Mouse (Mus musculus): ENCODE measurements around the gene Gm21985. TPM values are rescaled to one million over a fixed set of nuclear protein-coding genes. Genes with fewer than 3 reads are reported as not detected.

Gm21985 gene
- polyA plus RNA-seq, 1 experiment = not detected

- Histone ChIP-seq H3K36me3 (ENCODE audit: control insufficient read depth, insufficient read depth, low read length) (no peaks in the 10 kb centered on the region), H3K4me1 (replicated peaks; ENCODE audit: control insufficient read depth, insufficient read depth, low read length) (peaks cover 4% of the 10 kb centered on the region; the same call in 1 of the 2 replicates), H3K27ac (ENCODE audit: control insufficient read depth, insufficient read depth, low read length) (no peak within 1 kb of the TSS), H3K27me3 (ENCODE audit: control insufficient read depth, insufficient read depth, low read length) (no peaks in the 10 kb centered on the region), H3K4me3 (ENCODE audit: control insufficient read depth, insufficient read depth, low read length) (peak within 1 kb of the TSS; percentile 82)
- peak; percentile 96 for DNase-seq
- TF ChIP-seq CTCF (IDR thresholded peaks at IDR 0.05; ENCODE audit: borderline replicate concordance, control insufficient read depth, extremely low read depth, insufficient read depth, low read length, poor library complexity) (peak; percentile 97), POLR2A (IDR thresholded peaks at IDR 0.05; ENCODE audit: control insufficient read depth, extremely low read depth, insufficient read depth, low read length, poor library complexity) (peak; percentile 60; the same call in 1 of the 2 replicates)
- WGBS = under 1% methylated on average over 71 of the region's 72 CpGs
Measured at GRCm38 (mm10) chr2:112378973-112379898, 113.1 kb downstream of the Gm21985 start, which contains the start of gene Katnbl1. TSS of gene Katnbl1 (plus strand) at chr2:112379211.

DNA sequence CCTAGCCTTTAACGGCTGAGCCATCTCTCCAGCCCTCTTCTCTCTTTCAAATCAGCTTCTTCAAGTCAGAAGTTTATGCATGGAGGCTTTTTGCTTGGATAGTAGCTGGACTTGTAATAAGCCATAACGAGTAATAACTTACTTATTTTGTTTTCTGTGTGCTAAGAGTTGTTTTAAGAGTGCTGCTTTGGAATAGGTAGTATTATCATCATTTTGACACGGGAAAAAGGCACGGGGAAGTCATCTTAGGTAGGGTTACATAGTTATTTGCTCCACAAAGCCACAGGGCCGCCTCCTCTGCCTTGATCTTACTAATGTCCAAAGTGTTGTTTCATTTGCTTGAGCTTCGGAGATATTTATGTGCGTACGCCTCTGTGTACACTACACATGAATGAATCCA is 114.0 kb downstream of the Gm21985 start:
- Histone ChIP-seq H3K4me3 (ENCODE audit: control insufficient read depth, insufficient read depth, low read length) (no peak overlapping the region), H3K27ac (ENCODE audit: control insufficient read depth, insufficient read depth, low read length) (no peak overlapping the region), H3K4me1 (replicated peaks; ENCODE audit: control insufficient read depth, insufficient read depth, low read length) (peaks cover 4% of the 10 kb centered on the region; the same call in 1 of the 2 replicates), H3K27me3 (ENCODE audit: control insufficient read depth, insufficient read depth, low read length) (no peaks in the 10 kb centered on the region), H3K36me3 (ENCODE audit: control insufficient read depth, insufficient read depth, low read length) (no peaks in the 10 kb centered on the region)
- WGBS = 31% methylated on average over 8 of the region's 8 CpGs
- no peak for DNase-seq
- TF ChIP-seq CTCF (IDR thresholded peaks at IDR 0.05; ENCODE audit: borderline replicate concordance, control insufficient read depth, extremely low read depth, insufficient read depth, low read length, poor library complexity) (no peak), POLR2A (IDR thresholded peaks at IDR 0.05; ENCODE audit: control insufficient read depth, extremely low read depth, insufficient read depth, low read length, poor library complexity) (no peak)

GRCm38 (mm10) chr2:112381219-112381618 is 115.1 kb downstream of the Gm21985 start:
- 97% methylated on average over 1 of the region's 1 CpGs for WGBS
- peaks cover 4% of the 10 kb centered on the region; the same call in 1 of the 2 replicates for H3K4me1 ChIP-seq (replicated peaks; ENCODE audit: control insufficient read depth, insufficient read depth, low read length)

GRCm38 (mm10) chr2:112390843-112391242 is 124.7 kb downstream of the Gm21985 start:
- Histone ChIP-seq H3K27ac (ENCODE audit: control insufficient read depth, insufficient read depth, low read length) (no peak overlapping the region), H3K36me3 (ENCODE audit: control insufficient read depth, insufficient read depth, low read length) (no peaks in the 10 kb centered on the region), H3K4me3 (ENCODE audit: control insufficient read depth, insufficient read depth, low read length) (no peak overlapping the region), H3K27me3 (ENCODE audit: control insufficient read depth, insufficient read depth, low read length) (no peaks in the 10 kb centered on the region), H3K4me1 (replicated peaks; ENCODE audit: control insufficient read depth, insufficient read depth, low read length) (no peaks in the 10 kb centered on the region)
- DNase-seq = no peak
- TF ChIP-seq CTCF (IDR thresholded peaks at IDR 0.05; ENCODE audit: borderline replicate concordance, control insufficient read depth, extremely low read depth, insufficient read depth, low read length, poor library complexity) = no peak
- TF ChIP-seq POLR2A (IDR thresholded peaks at IDR 0.05; ENCODE audit: control insufficient read depth, extremely low read depth, insufficient read depth, low read length, poor library complexity) = no peak
- WGBS = 95% methylated on average over 5 of the region's 5 CpGs

More at GRCm38 (mm10) chr2:112381219-112381618, 115.1 kb downstream of the Gm21985 start:
- Histone ChIP-seq H3K4me3 (ENCODE audit: control insufficient read depth, insufficient read depth, low read length) (no peak overlapping the region), H3K36me3 (ENCODE audit: control insufficient read depth, insufficient read depth, low read length) (no peaks in the 10 kb centered on the region), H3K27ac (ENCODE audit: control insufficient read depth, insufficient read depth, low read length) (no peak overlapping the region), H3K27me3 (ENCODE audit: control insufficient read depth, insufficient read depth, low read length) (no peaks in the 10 kb centered on the region)
- TF ChIP-seq POLR2A (IDR thresholded peaks at IDR 0.05; ENCODE audit: control insufficient read depth, extremely low read depth, insufficient read depth, low read length, poor library complexity) (no peak), CTCF (IDR thresholded peaks at IDR 0.05; ENCODE audit: borderline replicate concordance, control insufficient read depth, extremely low read depth, insufficient read depth, low read length, poor library complexity) (no peak)
- DNase-seq = no peak

DNA sequence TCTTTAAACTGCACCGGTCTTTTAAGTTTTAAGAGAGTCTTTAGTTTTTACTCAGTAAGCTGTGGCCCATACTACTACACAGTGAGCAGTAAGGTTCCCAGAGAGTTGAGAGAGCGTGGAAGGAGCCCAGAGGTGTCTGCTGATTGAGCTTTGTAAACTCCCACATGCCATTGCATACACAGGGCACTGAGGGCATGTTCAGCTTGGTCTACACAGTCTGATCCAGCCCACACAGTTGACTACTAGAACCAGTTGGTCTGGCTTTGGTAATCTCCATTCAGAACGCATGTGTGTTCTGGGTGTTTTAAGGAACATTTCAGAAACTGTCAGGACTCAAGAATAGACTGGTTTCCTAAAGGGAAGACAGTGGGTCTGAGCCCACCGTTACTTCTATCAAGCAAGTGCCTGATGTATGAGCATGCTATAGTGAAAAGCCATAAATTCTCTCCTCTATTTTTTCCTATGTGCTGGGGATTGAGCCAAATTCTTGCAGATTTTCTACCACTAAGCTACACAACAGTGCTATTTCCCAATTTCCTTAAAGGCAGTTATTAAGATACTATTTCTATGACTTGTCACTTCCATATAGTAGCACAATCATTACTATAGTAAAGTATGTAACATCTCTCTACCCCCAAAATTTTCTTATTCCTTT is 125.4 kb downstream of the Gm21985 start:
- 95% methylated on average over 4 of the region's 4 CpGs for WGBS
- TF ChIP-seq POLR2A (IDR thresholded peaks at IDR 0.05; ENCODE audit: control insufficient read depth, extremely low read depth, insufficient read depth, low read length, poor library complexity) = no peak
- no peak for TF ChIP-seq CTCF (IDR thresholded peaks at IDR 0.05; ENCODE audit: borderline replicate concordance, control insufficient read depth, extremely low read depth, insufficient read depth, low read length, poor library complexity)
- Histone ChIP-seq H3K4me3 (ENCODE audit: control insufficient read depth, insufficient read depth, low read length) (no peak overlapping the region), H3K4me1 (replicated peaks; ENCODE audit: control insufficient read depth, insufficient read depth, low read length) (no peaks in the 10 kb centered on the region), H3K27ac (ENCODE audit: control insufficient read depth, insufficient read depth, low read length) (no peak overlapping the region), H3K27me3 (ENCODE audit: control insufficient read depth, insufficient read depth, low read length) (no peaks in the 10 kb centered on the region), H3K36me3 (ENCODE audit: control insufficient read depth, insufficient read depth, low read length) (no peaks in the 10 kb centered on the region)
- DNase-seq = no peak

DNA sequence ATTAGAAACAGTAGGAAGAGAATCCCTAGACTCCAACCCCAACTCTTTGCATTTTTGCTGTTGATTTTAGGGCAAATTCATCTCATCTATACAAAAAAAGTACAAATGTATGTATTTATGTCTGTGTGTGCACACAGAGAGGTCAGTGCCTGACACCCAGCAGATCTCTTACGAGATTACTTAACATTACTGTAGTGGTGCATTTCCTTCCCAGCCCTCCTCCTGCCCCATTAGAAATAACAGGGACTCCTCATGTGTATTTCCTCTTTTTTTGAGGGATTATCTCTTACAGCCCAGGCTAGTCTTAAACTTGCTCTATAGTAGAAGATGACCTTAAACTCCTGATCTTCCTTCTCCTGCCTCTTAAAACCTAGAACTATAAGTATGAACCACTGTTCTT is 126.6 kb downstream of the Gm21985 start:
- H3K27me3 ChIP-seq (ENCODE audit: control insufficient read depth, insufficient read depth, low read length) = no peaks in the 10 kb centered on the region
- H3K36me3 ChIP-seq (ENCODE audit: control insufficient read depth, insufficient read depth, low read length) = no peaks in the 10 kb centered on the region
- no peak for DNase-seq
- no peaks in the 10 kb centered on the region for H3K4me1 ChIP-seq (replicated peaks; ENCODE audit: control insufficient read depth, insufficient read depth, low read length)
- no peak overlapping the region for H3K27ac ChIP-seq (ENCODE audit: control insufficient read depth, insufficient read depth, low read length)
- 94% methylated on average over 1 of the region's 1 CpGs for WGBS
- TF ChIP-seq CTCF (IDR thresholded peaks at IDR 0.05; ENCODE audit: borderline replicate concordance, control insufficient read depth, extremely low read depth, insufficient read depth, low read length, poor library complexity) (no peak), POLR2A (IDR thresholded peaks at IDR 0.05; ENCODE audit: control insufficient read depth, extremely low read depth, insufficient read depth, low read length, poor library complexity) (no peak)
- no peak overlapping the region for H3K4me3 ChIP-seq (ENCODE audit: control insufficient read depth, insufficient read depth, low read length)
